Mouse (Mus musculus) CH12.LX (cell line): ENCODE measurements around the gene E130309D02Rik. TPM values are rescaled to one million over a fixed set of nuclear protein-coding genes. Genes with fewer than 3 reads are reported as not detected.
A peak's percentile ranks its signal among the peaks of the same experiment; 100 is the strongest.

Source experiments
- DNase-seq: peaks from one replicate; pipeline ENCODE4 v3.0.0-alpha.2; 2013; ENCODE audit errors: extremely low read depth
- H3K27ac ChIP-seq: 2 replicates; pipeline ENCODE4 v1.5.1; 2012; ENCODE audit warnings: low read depth, mild to moderate bottlenecking, control low read depth, moderate library complexity; ENCODE audit not compliant: insufficient read depth
- H3K27me3 ChIP-seq: replicated peaks from 2 replicates; pipeline ENCODE3; 2012; ENCODE audit warnings: inconsistent platforms
- H3K36me3 ChIP-seq, 2 experiments: replicated peaks in 1 of 2; 2 replicates each; pipeline versions ENCODE3 to v1.6.1; 2012; ENCODE audit warnings: inconsistent platforms in 1 of 2, low read length in 1 of 2, mild to moderate bottlenecking in 1 of 2, mixed read lengths in 1 of 2, moderate library complexity in 1 of 2; ENCODE audit not compliant: control insufficient read depth in 1 of 2, insufficient read depth in 1 of 2
- H3K4me1 ChIP-seq, 2 experiments: 2 replicates each; pipeline ENCODE4 v1.6.1; 2012; ENCODE audit warnings: inconsistent platforms in 1 of 2, moderate library complexity in 1 of 2; ENCODE audit not compliant: insufficient read depth in 2 of 2, control insufficient read depth in 1 of 2
- H3K4me2 ChIP-seq: 2 replicates; pipeline ENCODE4 v1.6.1; 2012; ENCODE audit warnings: low read depth, mild to moderate bottlenecking, control low read depth; ENCODE audit not compliant: poor library complexity, insufficient read depth, severe bottlenecking
- H3K4me3 ChIP-seq, 3 experiments: fragments of 150-350 bp in 1 of 3; sonication (generic) in 1 of 3; replicated peaks in 1 of 3; 2 replicates each; pipeline versions ENCODE3 to v1.5.1; 2011 to 2012; ENCODE audit warnings: low read depth in 2 of 3, low read length in 2 of 3, mild to moderate bottlenecking in 2 of 3, moderate library complexity in 2 of 3, control low read depth in 1 of 3, improper control_type of control experiment in 1 of 3, inconsistent platforms in 1 of 3, mixed read lengths in 1 of 3; ENCODE audit not compliant: poor library complexity in 1 of 3
- H3K79me2 ChIP-seq: replicated peaks from 2 replicates; pipeline ENCODE4 v1.6.1; 2012; ENCODE audit warnings: mild to moderate bottlenecking, moderate library complexity; ENCODE audit not compliant: control insufficient read depth, poor library complexity, insufficient read depth, severe bottlenecking; ENCODE audit errors: extremely low read depth
- H3K9ac ChIP-seq: 2 replicates; pipeline ENCODE4 v1.6.1; 2012; ENCODE audit warnings: low read depth, mild to moderate bottlenecking, control low read depth, moderate library complexity; ENCODE audit not compliant: insufficient read depth
- H3K9me3 ChIP-seq: replicated peaks from 2 replicates; pipeline ENCODE3; 2012; ENCODE audit warnings: low read length, inconsistent platforms, mixed read lengths
- CHD2 ChIP-seq: IDR thresholded peaks from 2 replicates; pipeline ENCODE4 v1.6.1; 2011; ENCODE audit warnings: low read length, improper control_type of control experiment
- E2F4 ChIP-seq: IDR thresholded peaks from 2 replicates; pipeline ENCODE4 v1.6.1; 2011; ENCODE audit warnings: low read depth, low read length, improper control_type of control experiment; ENCODE audit not compliant: insufficient replicate concordance
- ELF1 ChIP-seq: IDR thresholded peaks from 2 replicates; pipeline ENCODE4 v1.6.1; 2014; ENCODE audit warnings: low read depth, mild to moderate bottlenecking, inconsistent platforms, low read length, improper control_type of control experiment
- HCFC1 ChIP-seq: IDR thresholded peaks from 2 replicates; pipeline ENCODE4 v1.6.1; 2012; ENCODE audit warnings: low read depth, mild to moderate bottlenecking, inconsistent platforms, low read length, improper control_type of control experiment
- IRF4 ChIP-seq: IDR thresholded peaks from 2 replicates; pipeline ENCODE4 v1.6.1; 2014; ENCODE audit warnings: low read depth, mild to moderate bottlenecking, inconsistent platforms, low read length, improper control_type of control experiment
- MAFK ChIP-seq: IDR thresholded peaks from 2 replicates; pipeline ENCODE4 v1.6.1; 2011; ENCODE audit warnings: low read length, improper control_type of control experiment; ENCODE audit not compliant: insufficient replicate concordance
- MAX ChIP-seq: IDR thresholded peaks from 2 replicates; pipeline ENCODE4 v1.6.1; 2011; ENCODE audit warnings: low read length, improper control_type of control experiment
- MAZ ChIP-seq: IDR thresholded peaks from 2 replicates; pipeline ENCODE4 v1.6.1; 2012; ENCODE audit warnings: low read depth, mild to moderate bottlenecking, inconsistent platforms, low read length, improper control_type of control experiment, moderate library complexity
- MXI1 ChIP-seq: IDR thresholded peaks from 2 replicates; pipeline ENCODE4 v1.6.1; 2011; ENCODE audit warnings: mild to moderate bottlenecking, low read depth, low read length, improper control_type of control experiment
- MYC ChIP-seq: IDR thresholded peaks from 2 replicates; pipeline ENCODE4 v1.6.1; 2011; ENCODE audit warnings: low read depth, mild to moderate bottlenecking, improper control_type of control experiment, low read length
- NELFE ChIP-seq: IDR thresholded peaks from 2 replicates; pipeline ENCODE4 v1.6.1; 2011; ENCODE audit warnings: low read depth, low read length, improper control_type of control experiment
- NRF1 ChIP-seq: IDR thresholded peaks from 2 replicates; pipeline ENCODE4 v1.6.1; 2014; ENCODE audit warnings: low read depth, mild to moderate bottlenecking, inconsistent platforms, low read length, improper control_type of control experiment, moderate library complexity
- POLR2A ChIP-seq: IDR thresholded peaks from 2 replicates; pipeline ENCODE4 v1.6.1; 2011; ENCODE audit warnings: low read depth, mild to moderate bottlenecking, improper control_type of control experiment, low read length
- POLR2AphosphoS2 ChIP-seq: IDR thresholded peaks from 2 replicates; pipeline ENCODE4 v1.6.1; 2011; ENCODE audit warnings: low read depth, low read length, improper control_type of control experiment
- RAD21 ChIP-seq: IDR thresholded peaks from 2 replicates; pipeline ENCODE4 v1.6.1; 2011; ENCODE audit warnings: low read depth, mild to moderate bottlenecking, low read length, improper control_type of control experiment, moderate library complexity
- SIN3A ChIP-seq: IDR thresholded peaks from 2 replicates; pipeline ENCODE4 v1.6.1; 2012; ENCODE audit warnings: low read length, improper control_type of control experiment, inconsistent platforms
- USF1 ChIP-seq: IDR thresholded peaks from 2 replicates; pipeline ENCODE4 v1.6.1; 2014; ENCODE audit warnings: low read depth, mild to moderate bottlenecking, inconsistent platforms, low read length, improper control_type of control experiment
- USF2 ChIP-seq: conservative IDR thresholded peaks from 2 replicates; pipeline ENCODE4 v1.6.1; 2011; ENCODE audit warnings: low read depth, low read length, improper control_type of control experiment
- ZMIZ1 ChIP-seq: IDR thresholded peaks from 2 replicates; pipeline ENCODE4 v1.6.1; 2012; ENCODE audit warnings: low read depth, mild to moderate bottlenecking, inconsistent platforms, low read length, improper control_type of control experiment
- dilution Hi-C: fragments of 300-500 bp; cut with MboI; formaldehyde crosslinking; loops from 2 replicates; pipeline ENCODE4 v1.14.3; 2020; ENCODE audit warnings: low sequenced_read_pairs; ENCODE audit not compliant: extremely low pct_unique_long_range_greater_than_20kb, extremely low pct_ligation_motif_present
- in situ Hi-C: fragments of 300-500 bp; cut with MboI; formaldehyde crosslinking; loops from 3 replicates; pipeline ENCODE4 v1.14.3; 2019; ENCODE audit warnings: low sequenced_read_pairs, low pct_ligation_motif_present, low pct_unique_long_range_greater_than_20kb, mixed read lengths
- polyA plus RNA-seq: library from polyadenylated mRNA; unstranded; fragments of >175 nt; gene quantifications from 2 replicates; pipeline ENCODE4 v1.2.1, GENCODE M21; 2012; ENCODE audit warnings: low read depth; ENCODE audit not compliant: insufficient read length
- total RNA-seq, 2 experiments: library from RNA; depleted of rRNA; stranded (reverse); fragments of 300-350 nt in 1 of 2; fragments of >200 nt in 1 of 2; gene quantifications; 2 replicates each; pipeline ENCODE4 v1.2.3; 2012 to 2014

The E130309D02Rik gene
- total and polyA plus RNA-seq, 3 experiments: 23.7 to 63.7 (median 32.7) TPM

- Histone ChIP-seq H3K36me3 (peaks cover 0 to 17% of the 10 kb centered on the region in 2 experiments), H3K9me3 (no peaks in the 10 kb centered on the region), H3K4me3 (peak within 1 kb of the TSS; percentile 84 to 94 (median 88)), H3K27ac (no peak within 1 kb of the TSS), H3K4me2 (peak within 1 kb of the TSS; percentile 78), H3K9ac (peak within 1 kb of the TSS; percentile 91), H3K79me2 (no peaks in the 10 kb centered on the region)
- peak; percentile 52 for DNase-seq
- in situ Hi-C loops (no loop called here), dilution Hi-C loops (no loop called here)
- TF ChIP-seq POLR2AphosphoS2 (no peak), POLR2A (peak; percentile 84), MXI1 (peak; percentile 58), MAZ (peak; percentile 72), IRF4 (no peak), NRF1 (peak; percentile 21; the same call in 1 of the 2 replicates), USF2 (no peak), HCFC1 (peak; percentile 65), USF1 (peak; percentile 45), NELFE (peak; percentile 84), ELF1 (peak; percentile 79), CHD2 (0 out of 2 replicates have a peak, but pooled peaks have one; percentile 34), ZMIZ1 (peak; percentile 79), MAX (peak; percentile 48; the same call in 1 of the 2 replicates), SIN3A (peak; percentile 34; the same call in 1 of the 2 replicates), MAFK (no peak)
- TF ChIP-seq, all 38 proteins: peak for 12
- Histone ChIP-seq H3K4me1 (peaks cover 16 to 21% of the 10 kb centered on the region in 2 experiments), H3K27me3 (no peaks in the 10 kb centered on the region)
Observed at GRCm38 (mm10) chr5:143269363-143270150, 45.6 kb downstream of the E130309D02Rik start, which contains the start of gene Zfp316. Gene Zfp316 (minus strand): TSS chr5:143270022.

GRCm38 (mm10) chr5:143268985-143269362 lies 46.2 kb downstream of the E130309D02Rik start:
- Histone ChIP-seq H3K27ac (no peak overlapping the region), H3K36me3 (peaks cover 0 to 23% of the 10 kb centered on the region in 2 experiments), H3K9me3 (no peaks in the 10 kb centered on the region), H3K9ac (peak overlapping the region; percentile 91; the same call in 1 of the 2 replicates), H3K4me1 (peaks cover 16 to 21% of the 10 kb centered on the region in 2 experiments), H3K27me3 (no peaks in the 10 kb centered on the region), H3K4me2 (peak overlapping the region; percentile 78)
- no peak for DNase-seq
- dilution Hi-C loops: no loop called here
- TF ChIP-seq HCFC1 (no peak), MYC (no peak), RAD21 (no peak), E2F4 (no peak)
- TF ChIP-seq, all 38 proteins: peak for 0
- in situ Hi-C loops: no loop called here
- peak overlapping the region in 2 of 3 experiments; percentile 84 to 94 for H3K4me3 ChIP-seq
- H3K79me2 ChIP-seq: no peaks in the 10 kb centered on the region
